Mouse (Mus musculus): Measurements from ENCODE around the gene Tex19.1. TPM values are rescaled to one million over a fixed set of nuclear protein-coding genes. Genes with fewer than 3 reads are reported as not detected.

Tex19.1 gene
- polyA plus RNA-seq, 1 experiment from 2014 or later: not detected

DNA sequence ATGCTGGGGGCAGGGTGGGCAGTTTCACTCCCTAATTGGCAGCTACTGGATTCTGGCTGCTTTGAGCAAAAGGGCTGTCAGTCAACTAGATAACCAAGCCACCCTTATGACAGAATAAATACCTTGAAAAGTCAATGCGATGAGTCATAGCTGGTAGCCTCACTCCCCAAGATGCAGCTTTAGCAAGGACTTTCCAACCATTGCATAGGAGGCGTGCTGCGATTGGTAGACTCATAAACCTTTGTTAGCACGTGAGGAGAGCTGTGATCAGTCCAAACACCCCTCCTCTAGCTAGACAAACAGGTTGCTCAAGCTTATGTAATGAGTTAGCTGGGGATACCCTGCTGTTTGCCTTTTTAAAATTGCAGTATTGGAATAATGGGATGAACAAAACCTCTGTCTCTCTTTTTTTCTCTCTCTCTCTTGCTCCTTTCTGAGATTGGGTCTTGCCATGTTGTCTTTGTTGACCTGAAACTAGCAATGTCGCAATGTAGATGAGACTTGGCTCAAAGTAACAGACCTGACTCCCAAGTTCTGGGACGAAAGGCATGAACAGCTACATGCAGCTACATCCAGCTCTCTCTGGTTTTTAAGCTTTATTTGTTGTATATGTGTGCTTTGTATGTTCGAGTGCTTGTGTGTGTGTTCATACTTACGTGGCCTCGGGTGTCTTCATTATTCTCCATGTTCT lies 2.5 kb upstream of the Tex19.1 start:
- Histone ChIP-seq H3K4me3 (ENCODE audit: control insufficient read depth in 1 of 2, insufficient read depth in 1 of 2, low read depth in 1 of 2, low read length in 2 of 2) (no peak overlapping the region), H3K27me3 (ENCODE audit: control insufficient read depth, insufficient read depth, low read length) (no peaks in the 10 kb centered on the region), H3K4me2 (ENCODE audit: low read length) (no peak overlapping the region), H3K9me3 (ENCODE audit: control insufficient read depth, low read length) (no peaks in the 10 kb centered on the region), H3K27ac (replicated peaks in 1 of 2; ENCODE audit: control insufficient read depth in 1 of 2, insufficient read depth in 1 of 2, low read depth in 2 of 2, low read length in 2 of 2) (no peak overlapping the region), H3K9ac (ENCODE audit: low read length) (no peak overlapping the region), H3K4me1 (ENCODE audit: control insufficient read depth in 2 of 2, insufficient read depth in 2 of 2, low read length in 2 of 2) (no peaks in the 10 kb centered on the region; a peak in 1 of 4 replicates), H3K36me3 (ENCODE audit: control insufficient read depth, insufficient read depth, low read length) (no peaks in the 10 kb centered on the region)
- WGBS: 77% methylated on average over 9 of the region's 9 CpGs
- ATAC-seq (ENCODE audit: insufficient number of reproducible peaks, insufficient read depth, low FRiP score, low read depth): no peak

- WGBS: 73% methylated on average over 3 of the region's 3 CpGs
- Histone ChIP-seq H3K27ac (replicated peaks in 1 of 2; ENCODE audit: control insufficient read depth in 1 of 2, insufficient read depth in 1 of 2, low read depth in 2 of 2, low read length in 2 of 2) (no peak overlapping the region), H3K27me3 (ENCODE audit: control insufficient read depth, insufficient read depth, low read length) (no peaks in the 10 kb centered on the region), H3K9ac (ENCODE audit: low read length) (no peak overlapping the region), H3K4me1 (ENCODE audit: control insufficient read depth in 2 of 2, insufficient read depth in 2 of 2, low read length in 2 of 2) (no peaks in the 10 kb centered on the region), H3K36me3 (ENCODE audit: control insufficient read depth, insufficient read depth, low read length) (no peaks in the 10 kb centered on the region), H3K4me3 (ENCODE audit: control insufficient read depth in 1 of 2, insufficient read depth in 1 of 2, low read depth in 1 of 2, low read length in 2 of 2) (no peak overlapping the region), H3K4me2 (ENCODE audit: low read length) (no peak overlapping the region), H3K9me3 (ENCODE audit: control insufficient read depth, low read length) (no peaks in the 10 kb centered on the region)
- no peak for ATAC-seq (ENCODE audit: insufficient number of reproducible peaks, insufficient read depth, low FRiP score, low read depth)
Observed at GRCm38 (mm10) chr11:121148193-121148592, 2.2 kb downstream of the Tex19.1 start.

DNA sequence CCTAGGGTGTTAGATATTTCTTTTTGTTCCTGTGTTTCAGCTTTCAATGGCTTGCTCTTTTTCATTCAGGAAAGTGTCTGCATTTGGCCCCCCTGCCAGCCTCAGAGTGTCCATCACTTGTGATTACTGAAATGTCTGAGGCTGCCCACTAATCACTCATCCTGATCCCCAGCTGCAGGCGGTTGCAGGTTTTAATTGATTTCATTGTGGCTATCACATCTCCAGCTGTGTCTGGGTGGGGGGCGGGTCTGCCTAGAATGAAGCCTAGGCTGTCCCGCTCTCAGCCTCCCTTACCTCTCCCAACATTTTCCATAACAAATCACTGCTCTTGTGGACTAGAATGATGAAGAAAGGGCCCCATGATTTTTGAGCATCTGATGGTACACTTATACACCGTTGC lies 8.3 kb downstream of the Tex19.1 start:
- no peak for ATAC-seq (ENCODE audit: insufficient number of reproducible peaks, insufficient read depth, low FRiP score, low read depth)
- Histone ChIP-seq H3K4me1 (ENCODE audit: control insufficient read depth in 2 of 2, insufficient read depth in 2 of 2, low read length in 2 of 2) (peaks cover 0 to 10% of the 10 kb centered on the region in 2 experiments; a peak in 3 of 4 replicates), H3K36me3 (ENCODE audit: control insufficient read depth, insufficient read depth, low read length) (no peaks in the 10 kb centered on the region), H3K27ac (replicated peaks in 1 of 2; ENCODE audit: control insufficient read depth in 1 of 2, insufficient read depth in 1 of 2, low read depth in 2 of 2, low read length in 2 of 2) (no peak overlapping the region), H3K4me3 (ENCODE audit: control insufficient read depth in 1 of 2, insufficient read depth in 1 of 2, low read depth in 1 of 2, low read length in 2 of 2) (no peak overlapping the region), H3K27me3 (ENCODE audit: control insufficient read depth, insufficient read depth, low read length) (peaks cover 37% of the 10 kb centered on the region), H3K9ac (ENCODE audit: low read length) (no peak overlapping the region), H3K4me2 (ENCODE audit: low read length) (no peak overlapping the region), H3K9me3 (ENCODE audit: control insufficient read depth, low read length) (no peaks in the 10 kb centered on the region)
- WGBS: 35% methylated on average over 4 of the region's 4 CpGs

- H3K4me3 ChIP-seq (ENCODE audit: control insufficient read depth in 1 of 2, insufficient read depth in 1 of 2, low read depth in 1 of 2, low read length in 2 of 2): peak overlapping the region; percentile 26 to 42
- H3K27me3 ChIP-seq (ENCODE audit: control insufficient read depth, insufficient read depth, low read length): peaks cover 37% of the 10 kb centered on the region
- ATAC-seq (ENCODE audit: insufficient number of reproducible peaks, insufficient read depth, low FRiP score, low read depth): no peak
- no peaks in the 10 kb centered on the region for H3K36me3 ChIP-seq (ENCODE audit: control insufficient read depth, insufficient read depth, low read length)
- H3K9me3 ChIP-seq (ENCODE audit: control insufficient read depth, low read length): no peaks in the 10 kb centered on the region
- H3K4me1 ChIP-seq (ENCODE audit: control insufficient read depth in 2 of 2, insufficient read depth in 2 of 2, low read length in 2 of 2): peaks cover 0 to 10% of the 10 kb centered on the region in 2 experiments; a peak in 3 of 4 replicates
- no peak overlapping the region for H3K27ac ChIP-seq (replicated peaks in 1 of 2; ENCODE audit: control insufficient read depth in 1 of 2, insufficient read depth in 1 of 2, low read depth in 2 of 2, low read length in 2 of 2)
- WGBS: 1% methylated on average over 45 of the region's 45 CpGs
- peak overlapping the region; percentile 56 for H3K9ac ChIP-seq (ENCODE audit: low read length)
- peak overlapping the region; percentile 81 for H3K4me2 ChIP-seq (ENCODE audit: low read length)
Observed at GRCm38 (mm10) chr11:121156411-121156891, 10.5 kb downstream of the Tex19.1 start.

DNA sequence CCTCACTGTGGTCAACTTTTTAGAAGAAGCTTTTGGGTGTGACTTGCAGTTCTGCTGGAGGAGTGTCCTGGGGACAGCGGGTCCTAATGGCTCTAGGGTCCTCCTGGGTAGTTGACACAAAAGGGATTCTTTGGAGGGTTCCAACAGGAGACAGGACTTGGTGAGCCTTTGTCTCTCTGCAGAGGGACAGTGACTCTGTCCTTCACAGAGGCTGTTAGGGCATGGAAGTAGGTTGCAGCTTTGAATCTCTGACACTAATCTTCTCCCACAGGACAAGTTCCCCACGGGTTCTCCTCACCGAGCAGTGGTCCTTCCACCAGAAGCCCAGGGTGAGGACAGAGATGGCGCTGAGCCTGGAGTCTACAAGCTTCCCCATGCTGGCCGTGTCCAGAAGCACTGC lies 14.0 kb downstream of the Tex19.1 start, which contains the start of gene Uts2r:
TSS of gene Uts2r (plus strand) at position 301 of the 400 bp plus-strand sequence.
- Histone ChIP-seq H3K4me2 (ENCODE audit: low read length) (no peak within 1 kb of the TSS), H3K4me3 (ENCODE audit: control insufficient read depth in 1 of 2, insufficient read depth in 1 of 2, low read depth in 1 of 2, low read length in 2 of 2) (no peak within 1 kb of the TSS), H3K36me3 (ENCODE audit: control insufficient read depth, insufficient read depth, low read length) (no peaks in the 10 kb centered on the region), H3K27me3 (ENCODE audit: control insufficient read depth, insufficient read depth, low read length) (peaks cover 33% of the 10 kb centered on the region), H3K27ac (replicated peaks in 1 of 2; ENCODE audit: control insufficient read depth in 1 of 2, insufficient read depth in 1 of 2, low read depth in 2 of 2, low read length in 2 of 2) (no peak within 1 kb of the TSS), H3K4me1 (ENCODE audit: control insufficient read depth in 2 of 2, insufficient read depth in 2 of 2, low read length in 2 of 2) (peaks cover 0 to 10% of the 10 kb centered on the region in 2 experiments; a peak in 3 of 4 replicates), H3K9ac (ENCODE audit: low read length) (no peak within 1 kb of the TSS), H3K9me3 (ENCODE audit: control insufficient read depth, low read length) (no peaks in the 10 kb centered on the region)
- WGBS: 83% methylated on average over 5 of the region's 5 CpGs
- no peak for ATAC-seq (ENCODE audit: insufficient number of reproducible peaks, insufficient read depth, low FRiP score, low read depth)

GRCm38 (mm10) chr11:121160636-121161346 lies 14.8 kb downstream of the Tex19.1 start:
- peaks cover 25% of the 10 kb centered on the region for H3K27me3 ChIP-seq (ENCODE audit: control insufficient read depth, insufficient read depth, low read length)
- ATAC-seq (ENCODE audit: insufficient number of reproducible peaks, insufficient read depth, low FRiP score, low read depth): no peak
- H3K9me3 ChIP-seq (ENCODE audit: control insufficient read depth, low read length): no peaks in the 10 kb centered on the region
- no peak overlapping the region for H3K27ac ChIP-seq (replicated peaks in 1 of 2; ENCODE audit: control insufficient read depth in 1 of 2, insufficient read depth in 1 of 2, low read depth in 2 of 2, low read length in 2 of 2)
- H3K4me3 ChIP-seq (ENCODE audit: control insufficient read depth in 1 of 2, insufficient read depth in 1 of 2, low read depth in 1 of 2, low read length in 2 of 2): no peak overlapping the region
- peaks cover 0 to 10% of the 10 kb centered on the region in 2 experiments; a peak in 3 of 4 replicates for H3K4me1 ChIP-seq (ENCODE audit: control insufficient read depth in 2 of 2, insufficient read depth in 2 of 2, low read length in 2 of 2)
- no peaks in the 10 kb centered on the region for H3K36me3 ChIP-seq (ENCODE audit: control insufficient read depth, insufficient read depth, low read length)
- no peak overlapping the region for H3K9ac ChIP-seq (ENCODE audit: low read length)
- H3K4me2 ChIP-seq (ENCODE audit: low read length): no peak overlapping the region
- 90% methylated on average over 26 of the region's 26 CpGs for WGBS

DNA sequence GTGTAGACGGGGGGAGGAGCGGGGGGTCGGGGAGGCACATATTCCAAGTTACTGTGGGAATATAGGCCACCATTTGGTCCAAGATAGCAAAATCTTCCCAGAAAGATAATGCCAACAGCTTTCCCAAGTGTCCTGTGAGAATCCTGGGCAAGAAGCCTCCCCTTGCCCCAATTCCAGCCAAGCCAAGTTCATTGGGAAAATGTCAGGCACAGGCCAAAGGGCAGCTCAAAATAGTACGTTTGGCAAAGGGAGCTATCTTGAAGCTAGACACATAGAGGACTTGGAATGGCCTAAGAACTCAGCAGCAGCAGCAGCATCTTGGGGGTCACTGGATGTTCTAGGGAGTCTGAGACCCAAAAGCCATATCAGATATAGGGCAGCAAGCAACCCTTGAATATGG lies 17.8 kb downstream of the Tex19.1 start:
- no peaks in the 10 kb centered on the region for H3K36me3 ChIP-seq (ENCODE audit: control insufficient read depth, insufficient read depth, low read length)
- 81% methylated on average over 4 of the region's 4 CpGs for WGBS
- no peaks in the 10 kb centered on the region for H3K4me1 ChIP-seq (ENCODE audit: control insufficient read depth in 2 of 2, insufficient read depth in 2 of 2, low read length in 2 of 2)
- H3K27ac ChIP-seq (replicated peaks in 1 of 2; ENCODE audit: control insufficient read depth in 1 of 2, insufficient read depth in 1 of 2, low read depth in 2 of 2, low read length in 2 of 2): no peak overlapping the region
- H3K9me3 ChIP-seq (ENCODE audit: control insufficient read depth, low read length): no peaks in the 10 kb centered on the region
- H3K4me2 ChIP-seq (ENCODE audit: low read length): no peak overlapping the region
- no peaks in the 10 kb centered on the region for H3K27me3 ChIP-seq (ENCODE audit: control insufficient read depth, insufficient read depth, low read length)
- ATAC-seq (ENCODE audit: insufficient number of reproducible peaks, insufficient read depth, low FRiP score, low read depth): no peak
- no peak overlapping the region for H3K9ac ChIP-seq (ENCODE audit: low read length)
- H3K4me3 ChIP-seq (ENCODE audit: control insufficient read depth in 1 of 2, insufficient read depth in 1 of 2, low read depth in 1 of 2, low read length in 2 of 2): no peak overlapping the region

All from heart, embryonic 14.5 days (tissue).